8 mouse cellular contexts compared by ENCODE assay signal in the genomic region with DNA sequence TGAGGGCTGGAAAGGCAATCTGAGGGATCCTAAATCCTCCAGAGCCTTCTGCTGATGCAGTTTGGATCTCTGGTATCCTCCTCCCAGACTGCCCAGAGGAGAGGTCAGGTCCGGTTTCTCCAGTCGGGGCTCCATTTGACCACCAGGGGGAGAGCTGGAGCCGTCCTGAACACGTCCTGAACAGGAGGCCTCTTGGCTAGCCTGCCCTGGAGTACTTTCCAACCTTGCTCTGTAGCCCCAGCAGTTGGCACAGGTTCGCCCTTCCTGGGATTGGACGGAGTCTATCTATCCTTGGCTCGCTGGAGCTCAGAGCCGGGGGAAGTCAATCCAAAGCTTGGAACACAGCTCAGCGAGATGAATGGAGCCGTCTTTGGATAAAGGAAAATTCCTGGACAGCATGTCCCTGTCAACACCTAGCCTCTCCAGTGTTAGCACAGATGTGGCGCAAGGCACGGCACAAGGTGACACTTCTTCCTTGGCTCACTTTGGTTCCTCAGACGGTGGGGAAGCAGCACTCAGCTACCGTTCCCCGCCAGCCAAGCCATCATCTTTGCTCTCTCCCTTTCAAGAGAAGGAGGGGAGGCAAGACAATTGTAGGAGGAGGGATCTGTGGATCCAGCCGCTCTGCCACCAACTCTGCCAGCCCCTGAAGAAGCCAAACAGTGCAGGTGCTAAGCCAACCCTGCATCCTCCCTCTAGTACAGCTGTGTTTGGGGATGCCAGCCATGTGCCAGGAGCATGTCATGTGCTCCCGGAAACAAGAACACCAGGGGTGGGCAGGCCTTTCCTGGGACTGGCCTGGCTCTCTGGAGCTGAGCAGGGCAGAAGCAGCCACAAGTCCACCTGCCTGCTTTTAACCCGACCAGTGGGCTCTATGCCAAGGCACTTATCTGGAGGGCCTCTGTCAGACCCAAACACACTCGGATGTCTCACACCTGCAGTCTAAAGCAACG. TPM values are rescaled to one million over a fixed set of nuclear protein-coding genes. Genes with fewer than 3 reads are reported as not detected.
DNase-seq lines count a peak whose midpoint lies in the region; ATAC-seq and TF ChIP-seq lines count a peak whose summit lies in the region.

No protein-coding gene starts in this region.

- H3K79me2 ChIP-seq in C2C12 (ENCODE audit: control insufficient read depth, insufficient read depth): no peaks in the 10 kb centered on the region

- ATAC-seq in heart, embryonic 15.5 days (replicated peaks; ENCODE audit: insufficient number of reproducible peaks, insufficient read depth, low FRiP score, low read depth): peak; percentile 82
- peak; percentile 45; the same call in 1 of the 2 replicates for ATAC-seq in liver, embryonic 15.5 days (ENCODE audit: insufficient read depth)
- peak; percentile 64 for ATAC-seq in neural tube, embryonic 12.5 days (ENCODE audit: low FRiP score, low read depth)
- ATAC-seq in stomach, embryonic 15.5 days (ENCODE audit: insufficient read depth, low FRiP score, low read depth): peak; percentile 81

- H3K9ac ChIP-seq in heart, embryonic 15.5 days: peak overlapping the region; percentile 4
- H3K9ac ChIP-seq in liver, embryonic 15.5 days: no peak overlapping the region
- H3K9ac ChIP-seq in neural tube, embryonic 12.5 days: no peak overlapping the region
- H3K9ac ChIP-seq in stomach, embryonic 15.5 days: no peak overlapping the region

- no peaks in the 10 kb centered on the region for H3K79me3 ChIP-seq in C2C12 (ENCODE audit: low read depth)

- H3K4me2 ChIP-seq in heart, embryonic 15.5 days: peak overlapping the region; percentile 30
- no peak overlapping the region for H3K4me2 ChIP-seq in liver, embryonic 15.5 days
- no peak overlapping the region for H3K4me2 ChIP-seq in neural tube, embryonic 12.5 days (replicated peaks)
- no peak overlapping the region for H3K4me2 ChIP-seq in stomach, embryonic 15.5 days

- no peak for TF ChIP-seq POLR2A in embryonic fibroblast, embryonic 13.5 days (IDR thresholded peaks at IDR 0.05; ENCODE audit: low read depth, low read length)

- H3K27me3 ChIP-seq in C2C12 (ENCODE audit: control insufficient read depth, insufficient read depth, insufficient read length): no peaks in the 10 kb centered on the region
- H3K27me3 ChIP-seq in heart, embryonic 15.5 days: no peaks in the 10 kb centered on the region
- peaks cover 3% of the 10 kb centered on the region; the same call in 1 of the 2 replicates for H3K27me3 ChIP-seq in liver, embryonic 15.5 days
- no peaks in the 10 kb centered on the region for H3K27me3 ChIP-seq in neural tube, embryonic 12.5 days (replicated peaks)
- H3K27me3 ChIP-seq in stomach, embryonic 15.5 days (replicated peaks): no peaks in the 10 kb centered on the region

- H3K27ac ChIP-seq in embryonic fibroblast, embryonic 13.5 days (ENCODE audit: insufficient read depth, low read length): no peak overlapping the region
- peak overlapping the region; percentile 83 for H3K27ac ChIP-seq in heart, embryonic 15.5 days
- H3K27ac ChIP-seq in liver, embryonic 15.5 days (replicated peaks): no peak overlapping the region
- H3K27ac ChIP-seq in neural tube, embryonic 12.5 days: no peak overlapping the region
- peak overlapping the region; percentile 21 for H3K27ac ChIP-seq in stomach, embryonic 15.5 days

- TF ChIP-seq CTCF in C2C12 (IDR thresholded peaks at IDR 0.05; ENCODE audit: control insufficient read depth, insufficient read depth, insufficient read length): peak; percentile 63
- peak; percentile 72 for TF ChIP-seq CTCF in embryonic fibroblast, embryonic 13.5 days (IDR thresholded peaks at IDR 0.05; ENCODE audit: borderline replicate concordance, insufficient read depth, low read length)

- no peaks in the 10 kb centered on the region for H3K9me3 ChIP-seq in heart, embryonic 15.5 days (replicated peaks)
- no peaks in the 10 kb centered on the region for H3K9me3 ChIP-seq in liver, embryonic 15.5 days (replicated peaks)
- H3K9me3 ChIP-seq in neural tube, embryonic 12.5 days: no peaks in the 10 kb centered on the region
- no peaks in the 10 kb centered on the region for H3K9me3 ChIP-seq in stomach, embryonic 15.5 days

- no peak overlapping the region for H3K4me3 ChIP-seq in C2C12 (ENCODE audit: insufficient read depth, poor library complexity, severe bottlenecking)
- H3K4me3 ChIP-seq in embryonic fibroblast, embryonic 13.5 days (ENCODE audit: insufficient read depth, low read length): no peak overlapping the region
- 0 out of 2 replicates have a peak overlapping the region, but pooled peaks have one; percentile 2 for H3K4me3 ChIP-seq in heart, embryonic 15.5 days
- H3K4me3 ChIP-seq in liver, embryonic 15.5 days (replicated peaks): no peak overlapping the region
- H3K4me3 ChIP-seq in neural tube, embryonic 12.5 days: no peak overlapping the region
- H3K4me3 ChIP-seq in stomach, embryonic 15.5 days (replicated peaks): no peak overlapping the region

- H3K4me1 ChIP-seq in embryonic fibroblast, embryonic 13.5 days (ENCODE audit: control insufficient read depth, insufficient read depth, low read length): no peaks in the 10 kb centered on the region
- H3K4me1 ChIP-seq in heart, embryonic 15.5 days (replicated peaks): peaks cover 24% of the 10 kb centered on the region
- no peaks in the 10 kb centered on the region for H3K4me1 ChIP-seq in liver, embryonic 15.5 days (replicated peaks)
- H3K4me1 ChIP-seq in neural tube, embryonic 12.5 days: peaks cover 8% of the 10 kb centered on the region
- peaks cover 16% of the 10 kb centered on the region; the same call in 1 of the 2 replicates for H3K4me1 ChIP-seq in stomach, embryonic 15.5 days

- DNase-seq in adrenal gland, postnatal 36 days: peak; percentile 89 to 93
- peak; percentile 94 for DNase-seq in kidney, postnatal 10 days

- WGBS in heart, embryonic 15.5 days: 20% methylated on average over 20 of the region's 20 CpGs
- WGBS in liver, embryonic 15.5 days (ENCODE audit: insufficient replicate concordance): 46% methylated on average over 20 of the region's 20 CpGs
- 56% methylated on average over 20 of the region's 20 CpGs for WGBS in neural tube, embryonic 12.5 days
- WGBS in stomach, embryonic 15.5 days: 38% methylated on average over 20 of the region's 20 CpGs

- H3K36me3 ChIP-seq in C2C12 (ENCODE audit: control insufficient read depth, insufficient read depth): peaks cover 8% of the 10 kb centered on the region
- peaks cover 5% of the 10 kb centered on the region for H3K36me3 ChIP-seq in heart, embryonic 15.5 days
- 0 out of 2 replicates have a peak, but pooled peaks cover 2% of the 10 kb centered on the region for H3K36me3 ChIP-seq in liver, embryonic 15.5 days (replicated peaks)
- H3K36me3 ChIP-seq in neural tube, embryonic 12.5 days: peaks cover 3% of the 10 kb centered on the region
- peaks cover 4% of the 10 kb centered on the region; the same call in 1 of the 2 replicates for H3K36me3 ChIP-seq in stomach, embryonic 15.5 days

- H3ac ChIP-seq in C2C12 (ENCODE audit: control insufficient read depth, insufficient read length, low read depth): no peak overlapping the region

TF ChIP-seq in C2C12, 6 proteins besides CTCF, POLR2A, EP300 and RAD21:
- no peak for TF ChIP-seq MAX (IDR thresholded peaks at IDR 0.05)
- no peak for TF ChIP-seq MYOD1 (IDR thresholded peaks at IDR 0.05; ENCODE audit: control insufficient read depth, insufficient read length, low read depth)
- TF ChIP-seq FOSL1 (IDR thresholded peaks at IDR 0.05; ENCODE audit: insufficient read depth, low read length, poor library complexity, severe bottlenecking): no peak
- TF ChIP-seq CEBPB (IDR thresholded peaks at IDR 0.05; ENCODE audit: low read depth): no peak
- TF ChIP-seq MYOG (IDR thresholded peaks at IDR 0.05; ENCODE audit: control insufficient read depth, extremely low read depth, insufficient read length): no peak
- no peak for TF ChIP-seq USF1 (IDR thresholded peaks at IDR 0.05; ENCODE audit: low read depth)

RNA-seq across cellular contexts. Expression of a gene that starts 21.0 kb away (rescaled TPM):
- polyA plus RNA-seq in C2C12 (2012; fragmentation: generic; extraction: Trizol): 1,471 TPM
- 100 to 1,000 TPM; 468 to 482 TPM for total RNA-seq in adrenal gland, postnatal 36 days (2021)
- 672 and 858 TPM in 2 replicates for polyA plus RNA-seq in embryonic fibroblast, embryonic 13.5 days (2011; ENCODE audit: insufficient read length, low read depth, missing spikeins)
- 1,686 and 1,690 TPM in 2 replicates for polyA plus RNA-seq in heart, embryonic 15.5 days (2015; fragmentation: Nextera tagmentation; extraction: Ambion mirVana)
- polyA plus RNA-seq in liver, embryonic 15.5 days (2015; fragmentation: Nextera tagmentation; extraction: Ambion mirVana): 557 and 577 TPM in 2 replicates
- polyA plus RNA-seq in neural tube, embryonic 12.5 days (2016; fragmentation: Nextera tagmentation; extraction: Ambion mirVana): 1,428 and 1,431 TPM in 2 replicates
- polyA plus RNA-seq in stomach, embryonic 15.5 days (2015; fragmentation: Nextera tagmentation; extraction: Ambion mirVana): 1,302 and 1,597 TPM in 2 replicates

RNA-seq across cellular contexts. Expression of a gene that starts 23.9 kb away (rescaled TPM):
- 27.1 TPM for polyA plus RNA-seq in C2C12 (2012; fragmentation: generic; extraction: Trizol)
- total RNA-seq in adrenal gland, postnatal 36 days (2021): 100 to 1,000 TPM; 114 to 116 TPM
- 47.2 and 59.0 TPM in 2 replicates for polyA plus RNA-seq in embryonic fibroblast, embryonic 13.5 days (2011; ENCODE audit: insufficient read length, low read depth, missing spikeins)
- polyA plus RNA-seq in heart, embryonic 15.5 days (2015; fragmentation: Nextera tagmentation; extraction: Ambion mirVana): 17.6 and 26.1 TPM in 2 replicates
- polyA plus RNA-seq in liver, embryonic 15.5 days (2015; fragmentation: Nextera tagmentation; extraction: Ambion mirVana): 5.3 and 6.8 TPM in 2 replicates
- polyA plus RNA-seq in neural tube, embryonic 12.5 days (2016; fragmentation: Nextera tagmentation; extraction: Ambion mirVana): 55.5 and 57.2 TPM in 2 replicates
- 23.7 and 33.3 TPM in 2 replicates for polyA plus RNA-seq in stomach, embryonic 15.5 days (2015; fragmentation: Nextera tagmentation; extraction: Ambion mirVana)

RNA-seq across cellular contexts. Expression of a gene that starts 56.4 kb away (rescaled TPM):
- 0.19 TPM for polyA plus RNA-seq in C2C12 (2012; fragmentation: generic; extraction: Trizol)
- total RNA-seq in adrenal gland, postnatal 36 days (2021): 1 to 10 TPM in 1 of 2 experiments, under 1 TPM in 1; 0.79 to 1.6 TPM
- polyA plus RNA-seq in embryonic fibroblast, embryonic 13.5 days (2011; ENCODE audit: insufficient read length, low read depth, missing spikeins): 2.7 and 7.0 TPM in 2 replicates
- polyA plus RNA-seq in heart, embryonic 15.5 days (2015; fragmentation: Nextera tagmentation; extraction: Ambion mirVana): not detected in 2 replicates
- not detected in 2 replicates for polyA plus RNA-seq in liver, embryonic 15.5 days (2015; fragmentation: Nextera tagmentation; extraction: Ambion mirVana)
- polyA plus RNA-seq in neural tube, embryonic 12.5 days (2016; fragmentation: Nextera tagmentation; extraction: Ambion mirVana): 0.38 TPM in 1 of 2 replicates, not detected in the other
- not detected in 2 replicates for polyA plus RNA-seq in stomach, embryonic 15.5 days (2015; fragmentation: Nextera tagmentation; extraction: Ambion mirVana)

Comparison
In these comparisons a context has a peak if more than half of its experiments do, and no peak if none do; other contexts are left out.
1. H3K27ac ChIP-seq: peak in heart, embryonic 15.5 days (single experiment) and stomach, embryonic 15.5 days (single experiment); none in embryonic fibroblast, embryonic 13.5 days (single experiment), liver, embryonic 15.5 days (single experiment) and neural tube, embryonic 12.5 days (single experiment).
2. Peak in every context shown above with its lines, with median percentiles within 50 percentile points of each other: ATAC-seq.